Mouse (Mus musculus) MEL-GATA-1-ER (cell line): Measurements from ENCODE around the gene Ghrhr.

Experiments used
- DNase-seq: peaks from one replicate; pipeline ENCODE4 v3.0.0-alpha.2; 2012; ENCODE audit warnings: low read depth; ENCODE audit errors: extremely low read depth

Gene Ghrhr

DNA sequence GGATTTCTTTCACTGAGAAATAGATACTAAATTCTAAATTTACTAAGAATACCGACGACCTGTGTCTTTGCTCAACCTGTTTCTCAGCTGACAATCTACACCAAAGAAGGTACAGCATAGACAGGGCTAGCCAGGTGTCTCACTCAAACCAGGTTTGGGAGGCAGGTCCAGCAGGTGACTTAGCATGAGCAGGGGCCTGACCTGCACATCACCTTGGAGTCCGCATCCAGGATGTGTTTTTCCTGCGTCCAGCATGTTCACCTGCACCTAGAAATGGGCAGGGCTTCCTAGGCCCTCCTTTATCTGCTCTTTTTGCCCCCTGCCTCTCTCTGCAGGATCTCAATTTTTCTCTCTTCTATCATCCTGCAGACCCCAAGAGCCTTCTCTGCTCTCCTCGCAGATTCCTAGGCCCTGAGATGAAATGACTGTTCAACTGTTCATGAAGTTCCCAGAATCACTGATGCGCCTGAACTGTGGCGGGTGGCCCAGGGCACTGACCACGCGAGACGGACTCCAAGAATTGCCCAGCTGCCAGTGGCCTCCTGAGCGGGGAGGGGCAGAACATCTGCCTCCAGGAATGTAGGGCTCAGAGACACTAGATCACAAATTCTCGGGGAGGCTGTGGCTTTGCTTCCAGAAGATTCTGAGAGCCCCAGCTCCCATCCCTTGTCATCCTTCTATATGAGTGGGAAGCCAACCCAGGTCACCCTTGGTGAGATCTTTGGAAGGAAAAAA is 22.2 kb upstream of the Ghrhr start:
- no peak for DNase-seq

DNA sequence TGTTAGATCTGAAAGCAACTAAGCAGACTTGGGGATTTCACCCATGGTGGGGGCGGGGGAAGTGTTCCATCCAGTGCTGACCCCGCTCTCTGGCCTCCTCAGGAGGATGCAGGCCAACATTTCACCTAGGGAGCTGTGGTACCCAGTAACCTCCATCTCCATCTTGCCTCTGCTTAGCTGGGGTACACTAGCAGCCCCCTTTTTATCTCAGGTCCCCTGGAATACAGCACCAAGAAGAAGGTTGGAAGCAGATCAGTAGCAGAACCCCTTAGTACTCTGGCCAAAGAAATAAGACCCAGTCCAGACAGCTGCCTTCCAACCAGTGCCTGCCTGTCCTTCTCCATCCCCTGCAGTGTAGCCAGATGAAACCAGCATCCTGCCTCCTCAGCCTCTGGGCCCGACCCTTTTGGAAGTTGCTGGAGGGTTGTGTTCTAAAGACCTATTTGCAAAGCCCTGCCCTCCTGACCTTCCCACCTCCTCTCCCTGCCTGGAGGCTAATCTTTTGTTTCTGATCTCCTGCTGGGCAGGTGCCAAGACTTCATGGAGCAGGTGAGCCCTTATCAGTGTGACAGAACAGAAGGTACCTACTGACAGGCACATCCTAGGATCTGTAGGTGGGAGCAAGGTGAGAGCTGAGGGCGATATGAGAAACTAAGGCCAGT is 21.5 kb upstream of the Ghrhr start:
- DNase-seq: no peak

DNA sequence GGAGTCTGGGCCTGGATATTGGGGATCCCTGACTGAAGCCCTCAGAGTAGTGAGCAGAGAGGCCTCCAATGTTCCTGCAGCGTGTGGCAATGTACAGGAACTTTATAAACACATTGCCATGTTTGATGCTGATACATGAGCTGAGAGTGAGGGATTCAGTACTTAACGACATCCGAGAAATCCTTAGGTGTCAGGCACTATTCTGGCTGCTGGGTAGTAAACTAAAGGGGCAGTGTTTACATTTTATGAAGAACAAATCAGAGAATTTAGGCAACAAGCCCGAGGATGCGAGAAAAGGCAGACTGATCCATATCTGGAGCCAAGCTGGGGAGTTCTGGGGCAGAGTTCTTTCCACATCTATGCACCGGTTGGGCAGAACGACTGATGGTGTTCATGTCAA is 20.5 kb upstream of the Ghrhr start:
- no peak for DNase-seq

DNA sequence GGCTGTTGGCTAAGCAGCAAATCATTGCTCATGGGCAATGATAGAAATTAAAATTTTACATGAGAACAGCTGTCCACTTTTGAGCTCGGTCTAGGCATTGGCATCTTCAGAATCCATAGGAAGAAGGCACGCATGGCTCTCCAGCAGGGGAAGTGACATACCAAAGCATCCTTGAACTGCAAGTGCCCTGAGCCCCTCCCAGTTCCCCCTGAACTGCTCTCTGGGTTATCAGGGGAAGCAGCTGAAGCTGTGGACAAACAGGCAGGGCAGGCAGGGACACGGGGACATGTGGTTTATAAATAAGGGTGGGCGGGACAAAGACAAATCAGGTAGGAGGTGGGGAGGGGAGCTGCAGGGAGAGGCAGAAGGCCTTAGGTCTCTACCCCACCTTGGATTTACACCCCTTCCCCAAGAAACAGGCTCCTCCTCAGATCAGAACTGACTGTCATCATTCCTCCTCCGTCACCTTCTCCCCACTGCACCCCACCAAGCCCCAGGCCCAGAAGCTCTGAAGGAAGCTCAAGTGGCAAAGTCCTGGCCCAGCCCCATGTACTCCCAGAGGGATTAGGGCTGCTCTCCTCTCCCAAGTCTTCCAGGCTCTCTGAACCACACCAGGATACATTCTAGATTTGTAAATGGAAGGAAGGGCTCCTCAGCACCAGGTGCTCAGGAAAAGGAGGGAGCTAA is 19.9 kb upstream of the Ghrhr start:
- DNase-seq: peak; percentile 80

DNA sequence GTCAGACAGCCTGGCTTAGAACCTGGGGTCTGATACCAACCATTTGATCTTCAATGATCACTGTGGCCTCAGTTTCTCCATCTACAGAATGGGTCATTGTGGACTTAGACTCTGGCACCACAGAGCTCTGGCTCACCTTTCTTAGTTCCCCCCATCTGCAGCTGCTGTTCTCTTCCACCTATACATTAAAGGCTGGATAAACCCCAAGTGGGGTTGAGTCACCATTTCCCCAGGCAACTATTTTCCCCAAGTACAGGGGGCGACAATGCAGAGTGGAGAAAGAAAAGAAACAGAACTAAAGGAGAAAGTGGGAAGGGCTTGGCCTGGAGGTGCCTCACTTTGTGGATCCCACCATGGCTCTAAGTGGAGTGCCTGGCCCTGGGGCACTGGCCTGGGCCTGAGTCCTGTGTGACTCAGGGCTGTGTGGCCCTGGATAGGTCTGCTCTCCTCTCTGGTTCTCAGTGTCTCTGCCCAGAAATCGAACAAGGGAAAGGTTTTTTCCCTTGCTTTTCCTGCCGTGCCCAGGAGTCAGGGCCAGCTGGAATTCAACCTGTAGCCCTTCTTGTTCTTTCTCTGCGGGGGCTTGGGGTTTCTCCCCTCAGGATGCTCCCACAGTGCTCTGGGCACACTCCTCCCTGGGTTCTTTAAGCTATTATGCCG is 19.0 kb upstream of the Ghrhr start:
- no peak for DNase-seq

DNA sequence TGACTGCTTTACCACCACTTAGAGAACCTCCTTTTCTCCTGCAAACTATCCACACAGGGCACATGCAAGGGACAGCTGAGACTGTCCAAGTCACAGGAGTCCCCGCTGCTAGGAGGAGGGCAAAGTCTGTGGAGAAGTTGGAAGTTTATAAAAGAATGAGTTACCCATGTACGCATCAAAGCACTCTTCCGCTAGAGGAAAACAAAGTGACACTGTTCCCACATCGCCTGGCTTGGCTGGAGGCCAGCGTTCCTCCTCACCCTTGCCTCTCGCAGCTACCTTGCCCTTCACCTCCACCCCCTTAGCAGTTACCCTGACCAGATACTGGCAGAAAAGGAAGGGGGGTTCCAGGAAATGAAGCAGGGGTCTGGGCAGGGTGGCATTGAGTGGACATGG is 18.5 kb upstream of the Ghrhr start:
- no peak for DNase-seq

DNA sequence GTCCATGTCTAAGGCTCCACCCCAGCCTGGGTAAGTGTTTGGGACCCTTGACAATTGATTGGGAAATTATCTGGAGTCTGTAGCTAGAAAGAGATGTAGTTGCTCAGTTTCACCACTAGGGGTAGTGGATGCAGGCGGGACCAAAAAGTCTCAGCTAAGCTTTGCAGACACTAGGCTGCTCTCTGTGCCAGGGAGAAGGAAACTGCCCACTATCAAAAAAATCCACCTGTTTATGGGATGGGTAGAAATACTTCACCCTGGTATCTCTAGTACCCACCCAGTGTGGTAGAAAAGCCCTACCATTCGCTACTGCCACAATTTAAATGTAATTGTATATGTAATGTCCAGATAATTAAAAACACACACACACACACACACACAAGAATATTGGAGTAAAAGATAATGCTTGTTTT is 17.4 kb upstream of the Ghrhr start:
- DNase-seq: peak; percentile 83

DNA sequence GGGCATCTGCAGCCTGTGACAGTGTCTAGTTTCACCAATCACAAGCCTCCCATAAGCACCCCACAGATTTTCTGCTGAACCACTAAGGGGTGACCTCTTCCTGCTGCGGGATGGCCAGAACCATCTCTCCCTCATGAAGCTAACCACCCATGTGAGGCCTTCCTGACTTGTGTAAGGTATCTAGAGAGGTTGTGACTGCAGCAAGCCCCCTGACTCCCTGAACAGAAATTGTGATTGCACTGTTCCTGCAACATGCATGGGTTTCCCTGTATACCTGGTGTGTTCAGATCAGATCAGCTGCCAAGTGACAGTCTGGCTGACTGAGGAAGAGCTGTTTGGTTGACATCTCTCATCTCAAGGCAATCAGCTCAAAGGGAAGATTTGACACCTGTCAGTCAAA is 13.4 kb upstream of the Ghrhr start:
- no peak for DNase-seq

DNA sequence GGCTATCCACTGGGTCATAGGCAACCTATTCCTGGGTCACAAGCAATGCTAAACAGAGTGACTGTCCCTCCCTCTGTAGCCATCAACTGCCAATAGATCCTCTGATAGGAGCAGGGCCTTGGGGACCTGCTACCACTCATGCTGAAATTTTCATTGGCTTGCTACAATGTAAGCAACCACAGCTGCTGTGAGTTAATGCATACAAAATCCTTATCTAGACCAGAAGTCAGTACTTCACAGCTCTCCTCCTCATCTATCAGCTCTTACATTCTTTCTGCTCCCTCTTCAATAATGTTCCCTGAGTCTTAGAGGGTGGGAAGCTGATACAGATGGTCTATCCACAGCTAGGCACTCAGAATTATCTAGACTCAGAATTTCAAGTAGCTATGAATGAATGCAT is 9.0 kb upstream of the Ghrhr start:
- no peak for DNase-seq

DNA sequence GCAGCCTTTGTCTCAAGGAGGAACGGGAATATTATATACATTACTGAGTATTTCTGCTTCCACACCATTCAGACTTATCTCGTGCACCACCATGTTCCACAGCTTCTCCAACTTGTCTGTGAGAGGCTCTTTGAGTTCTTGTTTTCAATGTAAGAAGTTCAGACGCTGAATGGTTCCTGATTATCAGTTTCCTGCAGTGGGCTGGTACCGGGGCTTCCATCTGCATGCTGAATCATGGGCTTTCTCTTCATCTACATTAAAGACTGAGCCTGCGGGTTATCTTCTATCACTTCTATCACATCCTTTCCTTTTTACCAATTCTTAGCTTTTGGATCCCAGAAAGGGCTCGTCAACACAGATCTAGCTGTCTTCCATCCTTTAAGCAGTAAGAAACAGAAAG is 5.3 kb upstream of the Ghrhr start:
- DNase-seq: peak; percentile 93

DNA sequence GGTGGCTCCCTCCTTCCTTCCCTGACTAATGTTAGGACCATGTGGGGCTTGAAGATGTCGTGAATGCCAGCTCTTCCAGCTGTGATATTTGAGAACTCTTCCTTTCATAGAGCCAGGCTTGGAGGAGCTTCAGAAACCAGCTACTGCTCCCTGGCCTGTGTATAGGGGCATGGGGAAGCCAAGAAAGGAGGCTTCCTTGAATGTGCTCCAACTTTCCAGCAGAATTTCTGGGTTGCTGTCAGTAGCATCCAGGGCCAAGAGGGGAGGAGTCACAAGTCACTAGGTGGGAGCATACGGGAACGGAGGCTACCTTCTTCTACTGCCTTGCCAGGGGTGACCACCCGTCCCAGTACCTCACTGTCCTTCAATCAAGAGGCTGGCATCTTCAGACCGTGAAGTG is 416 bp downstream of the Ghrhr start:
- no peak for DNase-seq

DNA sequence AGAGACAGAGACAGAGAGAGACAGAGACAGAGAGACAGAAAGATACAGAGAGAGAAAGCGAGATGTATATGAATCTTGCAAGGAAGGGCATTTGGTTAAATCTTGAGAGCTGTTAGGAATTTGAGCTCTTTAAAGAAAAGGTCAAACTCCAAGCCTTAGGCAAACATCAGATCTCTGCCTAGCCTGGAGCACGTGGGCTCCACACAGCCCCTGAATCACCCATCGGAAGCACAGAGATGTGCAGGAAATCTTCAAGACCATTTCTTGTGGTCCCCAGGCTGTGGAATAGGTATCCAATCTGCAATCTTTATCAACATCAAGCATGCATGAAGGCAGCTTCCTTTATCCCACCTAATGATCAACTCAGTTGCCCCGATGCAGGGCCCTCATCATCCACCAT is 1.4 kb downstream of the Ghrhr start:
- DNase-seq: no peak

DNA sequence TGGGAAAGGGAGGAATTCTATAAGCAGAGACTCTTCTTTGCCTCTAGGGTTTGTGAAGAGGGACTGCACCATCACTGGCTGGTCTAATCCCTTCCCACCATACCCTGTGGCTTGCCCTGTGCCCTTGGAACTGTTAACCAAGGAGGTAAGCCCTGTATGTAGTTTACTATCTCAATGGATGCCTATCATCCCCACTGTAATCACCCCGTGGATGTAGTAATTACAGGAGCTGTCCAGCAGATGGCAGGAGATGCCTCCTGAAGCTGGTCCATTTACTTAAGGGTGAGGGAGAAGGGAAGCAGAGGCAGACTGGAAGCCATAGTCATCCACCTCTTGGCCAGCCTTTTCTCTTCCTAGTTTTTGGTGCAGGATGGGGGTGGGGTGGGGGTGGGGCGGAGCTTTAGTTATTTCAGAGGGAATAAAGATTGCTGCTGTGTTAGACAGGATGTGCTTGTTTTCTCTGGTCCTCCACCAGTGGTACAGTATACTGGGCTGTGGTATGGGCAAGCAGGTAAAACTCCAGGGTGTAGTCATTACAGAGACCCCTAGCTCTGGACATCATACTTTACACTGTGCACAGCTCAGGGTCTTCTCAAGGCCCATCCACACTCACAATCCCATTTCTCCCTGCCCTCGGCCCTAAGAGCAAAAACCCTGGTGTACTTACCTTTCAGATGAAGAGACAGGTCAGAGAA is 3.7 kb downstream of the Ghrhr start:
- DNase-seq: no peak

DNA sequence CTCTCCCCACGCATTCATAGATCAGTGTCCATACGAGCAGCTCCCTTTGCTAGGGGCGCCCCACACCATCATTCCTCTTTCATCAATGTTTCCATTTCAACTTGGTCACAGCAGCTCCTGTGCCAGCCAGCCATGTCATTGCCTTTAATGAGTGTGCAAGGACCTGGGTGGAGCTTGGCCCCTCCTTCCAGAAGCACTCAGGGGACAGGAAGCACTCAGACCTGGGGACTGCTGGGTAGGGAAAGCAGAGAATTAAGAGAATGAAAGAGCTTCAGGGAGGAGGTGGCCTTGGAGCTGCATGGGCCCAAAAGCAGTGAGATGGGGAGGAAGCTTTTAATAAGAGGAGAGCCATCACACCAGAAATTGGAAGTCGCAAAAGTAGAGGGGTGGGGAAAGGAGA is 5.9 kb downstream of the Ghrhr start:
- DNase-seq: no peak

DNA sequence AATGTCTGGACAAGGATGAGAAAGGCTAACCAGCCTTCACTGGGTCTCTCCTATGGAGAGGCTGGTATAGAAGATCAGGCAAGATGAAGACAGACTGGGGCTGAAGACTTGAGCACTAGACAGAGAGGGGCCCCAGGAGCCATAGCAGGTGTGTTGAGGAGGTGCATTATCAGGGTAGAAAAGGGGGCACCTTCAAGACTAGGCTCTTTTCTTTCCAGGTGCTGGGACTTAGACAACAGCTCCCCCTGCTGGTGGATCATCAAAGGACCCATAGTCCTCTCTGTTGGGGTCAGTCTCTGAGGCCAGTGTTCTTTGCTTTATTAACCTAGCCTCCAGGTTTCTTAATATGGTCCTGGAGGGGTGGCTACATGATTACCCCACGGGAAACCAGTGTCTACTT is 7.8 kb downstream of the Ghrhr start:
- DNase-seq: peak; percentile 18

DNA sequence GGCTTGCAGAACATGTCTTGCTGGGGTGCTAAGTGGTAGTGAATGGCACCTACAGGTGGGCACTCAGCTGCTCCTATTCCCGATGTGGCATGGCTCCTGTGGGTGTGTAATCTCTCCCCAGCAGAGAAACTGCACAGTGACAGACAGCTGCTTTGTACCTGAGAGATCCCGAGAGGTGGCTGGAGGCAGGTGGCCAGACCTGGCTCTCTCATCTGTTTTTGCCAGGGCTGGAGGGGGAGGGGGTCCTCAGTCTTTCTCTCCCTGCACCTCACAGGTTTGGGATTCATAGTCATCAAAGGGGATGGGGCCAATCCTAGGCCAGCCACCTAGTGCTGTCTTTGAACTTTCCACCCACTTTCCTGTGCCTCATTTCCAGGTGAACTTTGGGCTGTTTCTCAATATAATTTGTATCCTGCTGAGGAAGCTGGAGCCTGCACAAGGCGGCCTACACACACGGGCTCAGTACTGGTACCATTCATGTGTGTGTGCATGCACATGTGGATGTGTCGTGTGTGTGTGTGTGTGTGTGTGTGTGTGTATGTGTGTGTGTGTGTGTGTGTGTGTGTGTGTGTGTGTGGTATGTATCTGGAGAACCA is 8.4 kb downstream of the Ghrhr start:
- DNase-seq: no peak

DNA sequence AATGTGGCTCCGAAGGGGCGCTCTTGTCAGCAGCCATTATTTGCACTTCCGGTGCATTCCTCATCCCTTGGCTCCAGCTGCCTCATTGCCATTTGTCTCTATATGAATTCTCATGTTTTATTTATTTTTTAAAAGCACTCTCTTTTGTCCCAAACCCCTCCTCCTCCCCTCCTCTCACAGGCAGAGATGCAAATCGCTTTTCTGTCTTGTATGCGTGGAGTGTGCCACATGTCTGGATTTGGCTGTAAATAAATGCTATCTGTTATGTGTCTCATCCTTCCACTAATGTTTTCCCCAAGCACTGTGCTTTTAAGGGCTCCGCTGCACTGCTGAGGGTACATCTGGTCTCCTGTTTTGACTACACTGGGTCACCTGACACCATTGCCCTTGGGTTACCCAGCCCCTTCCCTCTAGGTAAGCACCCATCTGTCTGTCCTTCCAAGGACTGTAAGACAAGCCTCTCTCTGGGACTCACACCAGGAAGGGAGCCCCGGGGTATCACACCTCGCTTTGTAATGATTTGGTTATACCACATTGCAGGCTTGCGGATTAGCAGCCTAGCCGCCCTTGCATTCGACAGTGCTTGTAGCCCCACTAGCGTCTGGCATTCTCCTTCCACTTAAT is 12.6 kb downstream of the Ghrhr start:
- DNase-seq: no peak

DNA sequence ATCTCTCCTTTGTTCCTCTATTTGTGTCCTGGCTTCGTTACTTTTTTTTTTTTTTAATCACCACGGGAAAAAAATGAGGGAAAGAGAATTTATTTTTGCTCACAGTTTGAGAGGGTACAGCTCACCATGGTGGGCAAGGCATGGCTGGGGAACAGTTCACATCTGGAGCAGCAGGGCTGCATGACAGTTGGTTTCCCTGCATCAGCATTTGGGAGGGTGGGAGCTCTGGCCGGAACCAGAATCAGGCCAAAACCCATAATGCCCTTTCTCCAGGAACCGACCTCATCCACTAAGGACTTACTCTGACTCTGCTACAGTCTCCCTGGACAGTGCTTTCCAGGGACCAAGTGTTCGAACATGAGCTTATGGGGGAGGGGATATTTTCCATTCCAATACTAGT is 13.2 kb downstream of the Ghrhr start:
- no peak for DNase-seq

DNA sequence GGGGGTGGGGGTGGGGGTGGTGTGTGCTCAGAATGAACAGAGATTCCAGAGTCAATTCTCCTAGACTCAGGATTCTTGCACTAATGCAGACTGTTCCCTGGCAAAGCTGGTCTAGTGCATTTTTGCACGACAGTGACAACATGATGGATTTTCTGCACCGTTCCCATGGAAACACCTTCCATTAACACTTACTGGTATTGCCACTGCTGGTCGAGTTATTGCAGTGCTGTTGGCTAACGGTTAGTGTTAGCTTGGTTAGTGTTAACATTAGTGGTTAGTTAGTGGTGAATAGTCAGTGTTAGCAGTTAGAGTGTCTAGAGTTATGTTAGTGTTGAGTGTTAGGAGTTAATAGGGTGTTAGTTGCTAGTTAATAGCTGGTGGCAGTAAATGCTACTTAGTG is 15.7 kb downstream of the Ghrhr start:
- no peak for DNase-seq

DNA sequence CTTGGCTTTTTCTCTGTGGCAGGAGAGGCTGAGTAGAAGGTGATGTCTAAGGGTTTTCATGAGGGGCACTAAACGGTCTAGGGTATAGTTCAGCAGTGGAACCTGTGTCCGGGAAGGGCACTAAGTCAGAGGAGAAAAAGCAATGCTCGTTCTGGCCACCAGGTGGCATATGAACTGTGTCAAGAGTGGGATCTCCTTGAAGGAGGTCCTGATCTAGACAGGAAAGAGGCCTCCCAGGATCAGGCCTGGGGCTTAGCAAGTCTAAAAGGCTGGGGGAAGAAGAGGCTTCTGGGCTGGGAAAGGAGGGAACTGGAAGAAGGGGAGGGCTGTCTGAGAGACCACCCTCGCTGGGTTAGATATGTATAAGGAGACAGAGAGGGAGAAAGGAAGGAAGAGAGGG is 16.4 kb downstream of the Ghrhr start:
- peak; percentile 33 for DNase-seq

DNA sequence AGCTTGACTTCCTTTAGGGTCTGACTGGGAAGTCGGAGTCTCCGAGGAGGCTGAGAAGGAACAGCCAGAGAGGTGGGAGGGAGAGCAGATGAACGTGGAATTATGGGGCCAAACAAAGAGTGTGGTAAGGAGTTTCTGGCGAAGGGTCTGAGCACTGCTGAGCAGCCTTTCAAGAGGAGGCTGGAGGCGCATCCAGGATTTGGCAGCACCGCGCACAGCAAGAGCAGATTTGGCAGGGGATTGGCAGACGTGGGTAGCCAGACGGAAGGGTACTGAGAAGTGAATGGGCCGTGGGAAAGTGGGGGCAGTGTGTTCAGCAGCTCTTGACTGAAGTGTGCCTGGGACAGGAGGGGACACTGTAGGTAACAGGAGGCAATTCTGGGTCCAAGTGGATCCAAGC is 18.8 kb downstream of the Ghrhr start:
- DNase-seq: no peak
